Mouse (Mus musculus): ENCODE measurements at regions not wholly inside any gene's neighbourhood (a gene's known extent, or its start where the extent isn't known, plus 50 kb on each side); places are given as distances from the start of the nearest gene placed in this dataset.

GRCm38 (mm10) chr10:21804761-21805160 lies 77.2 kb upstream of the Sgk1 start:
- H3K36me3 ChIP-seq: no peaks in the 10 kb centered on the region
- H3K4me1 ChIP-seq: no peaks in the 10 kb centered on the region
- H3K4me2 ChIP-seq: no peak overlapping the region
- no peaks in the 10 kb centered on the region for H3K27me3 ChIP-seq (replicated peaks)
- no peak for ATAC-seq (ENCODE audit: extremely low read depth, insufficient number of reproducible peaks, low FRiP score, low TSS enrichment)
- no peak overlapping the region for H3K27ac ChIP-seq (replicated peaks)
- peaks cover 5% of the 10 kb centered on the region; the same call in 1 of the 2 replicates for H3K9me3 ChIP-seq
- no peak overlapping the region for H3K9ac ChIP-seq
- 71% methylated on average over 2 of the region's 2 CpGs for WGBS
- H3K4me3 ChIP-seq: no peak overlapping the region

DNA sequence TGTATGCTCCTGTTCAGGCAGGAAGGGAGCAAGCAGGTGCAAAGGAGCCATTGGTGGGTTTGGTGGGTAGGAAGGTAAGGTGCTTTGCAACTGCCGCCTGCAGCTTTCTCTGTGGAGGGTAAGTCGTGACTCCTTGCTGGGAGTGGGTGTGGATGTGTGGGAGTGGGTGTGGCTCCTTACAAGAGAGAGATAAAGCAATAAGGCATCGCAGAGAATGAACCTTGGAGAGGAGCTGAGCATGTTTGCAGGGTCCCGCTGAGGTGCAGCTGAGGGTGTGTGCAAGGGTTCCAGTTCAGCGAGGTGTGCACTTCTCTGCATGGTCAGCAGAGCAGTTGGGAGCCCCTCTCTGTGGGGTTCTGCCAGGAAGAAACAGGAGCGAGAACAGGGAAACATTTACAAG lies 76.4 kb upstream of the Sgk1 start:
- WGBS: 64% methylated on average over 6 of the region's 6 CpGs

GRCm38 (mm10) chr10:21806716-21807115 lies 75.3 kb upstream of the Sgk1 start:
- H3K4me3 ChIP-seq: no peak overlapping the region
- 88% methylated on average over 4 of the region's 4 CpGs for WGBS
- H3K36me3 ChIP-seq: no peaks in the 10 kb centered on the region
- no peak overlapping the region for H3K4me2 ChIP-seq
- no peak for ATAC-seq (ENCODE audit: extremely low read depth, insufficient number of reproducible peaks, low FRiP score, low TSS enrichment)
- H3K9me3 ChIP-seq: peaks cover 5% of the 10 kb centered on the region; the same call in 1 of the 2 replicates
- H3K4me1 ChIP-seq: no peaks in the 10 kb centered on the region
- H3K9ac ChIP-seq: no peak overlapping the region
- no peaks in the 10 kb centered on the region for H3K27me3 ChIP-seq (replicated peaks)
- no peak overlapping the region for H3K27ac ChIP-seq (replicated peaks)

More for the DNA sequence above, 76.4 kb upstream of the Sgk1 start:
- Histone ChIP-seq H3K9ac (no peak overlapping the region), H3K4me2 (no peak overlapping the region), H3K4me1 (no peaks in the 10 kb centered on the region), H3K36me3 (no peaks in the 10 kb centered on the region), H3K27ac (replicated peaks) (no peak overlapping the region), H3K9me3 (peaks cover 5% of the 10 kb centered on the region; the same call in 1 of the 2 replicates), H3K4me3 (no peak overlapping the region), H3K27me3 (replicated peaks) (no peaks in the 10 kb centered on the region)
- no peak for ATAC-seq (ENCODE audit: extremely low read depth, insufficient number of reproducible peaks, low FRiP score, low TSS enrichment)

DNA sequence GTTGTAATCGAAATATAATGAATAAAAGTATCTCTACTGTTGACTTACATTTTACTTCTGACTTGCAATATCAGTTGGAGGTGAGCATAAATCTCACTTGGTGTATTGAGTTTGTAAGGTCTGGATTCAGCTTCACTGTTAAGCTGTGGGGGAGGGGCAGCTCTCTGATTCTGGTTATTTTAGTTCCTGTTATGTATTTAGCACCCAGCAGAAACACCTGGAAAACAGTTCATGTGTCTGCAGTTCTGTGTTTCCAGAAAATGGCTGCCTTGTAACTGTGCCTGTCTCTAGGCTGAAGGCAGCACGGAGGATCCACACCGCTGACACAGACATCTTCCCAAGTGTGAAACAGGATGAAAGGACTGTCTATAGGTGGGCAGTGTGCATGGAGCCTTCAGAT lies 62.3 kb upstream of the Sgk1 start:
- Histone ChIP-seq H3K4me3 (no peak overlapping the region), H3K36me3 (no peaks in the 10 kb centered on the region), H3K9ac (no peak overlapping the region), H3K4me2 (no peak overlapping the region), H3K4me1 (peaks cover 7% of the 10 kb centered on the region; the same call in 1 of the 2 replicates), H3K9me3 (no peaks in the 10 kb centered on the region), H3K27ac (replicated peaks) (no peak overlapping the region), H3K27me3 (replicated peaks) (no peaks in the 10 kb centered on the region)
- ATAC-seq (ENCODE audit: extremely low read depth, insufficient number of reproducible peaks, low FRiP score, low TSS enrichment): no peak
- WGBS: 79% methylated on average over 3 of the region's 3 CpGs

DNA sequence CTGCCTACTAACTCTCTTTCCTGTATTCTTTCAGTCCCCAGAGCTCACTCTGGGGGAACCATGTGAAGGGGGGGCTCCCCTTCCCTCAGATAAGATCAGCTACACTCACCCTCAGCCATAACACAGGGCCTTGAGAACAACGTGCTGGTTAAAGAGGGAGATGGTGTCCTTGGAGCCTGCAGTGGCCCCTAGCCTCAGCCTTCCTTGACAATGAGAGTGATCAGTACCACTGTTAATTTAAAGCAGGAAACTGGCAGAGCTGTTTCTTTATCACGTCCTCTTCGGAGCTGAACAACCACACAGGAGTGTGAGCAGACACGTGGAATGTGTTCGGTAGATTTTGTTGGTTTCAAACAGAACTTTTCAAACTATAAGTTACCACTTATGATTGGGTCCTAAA lies 60.6 kb upstream of the Sgk1 start:
- no peak overlapping the region for H3K4me3 ChIP-seq
- ATAC-seq (ENCODE audit: extremely low read depth, insufficient number of reproducible peaks, low FRiP score, low TSS enrichment): no peak
- H3K27me3 ChIP-seq (replicated peaks): no peaks in the 10 kb centered on the region
- H3K27ac ChIP-seq (replicated peaks): no peak overlapping the region
- H3K4me1 ChIP-seq: peaks cover 7% of the 10 kb centered on the region; the same call in 1 of the 2 replicates
- no peak overlapping the region for H3K4me2 ChIP-seq
- H3K36me3 ChIP-seq: no peaks in the 10 kb centered on the region
- no peaks in the 10 kb centered on the region for H3K9me3 ChIP-seq
- WGBS: 33% methylated on average over 5 of the region's 5 CpGs
- H3K9ac ChIP-seq: no peak overlapping the region

DNA sequence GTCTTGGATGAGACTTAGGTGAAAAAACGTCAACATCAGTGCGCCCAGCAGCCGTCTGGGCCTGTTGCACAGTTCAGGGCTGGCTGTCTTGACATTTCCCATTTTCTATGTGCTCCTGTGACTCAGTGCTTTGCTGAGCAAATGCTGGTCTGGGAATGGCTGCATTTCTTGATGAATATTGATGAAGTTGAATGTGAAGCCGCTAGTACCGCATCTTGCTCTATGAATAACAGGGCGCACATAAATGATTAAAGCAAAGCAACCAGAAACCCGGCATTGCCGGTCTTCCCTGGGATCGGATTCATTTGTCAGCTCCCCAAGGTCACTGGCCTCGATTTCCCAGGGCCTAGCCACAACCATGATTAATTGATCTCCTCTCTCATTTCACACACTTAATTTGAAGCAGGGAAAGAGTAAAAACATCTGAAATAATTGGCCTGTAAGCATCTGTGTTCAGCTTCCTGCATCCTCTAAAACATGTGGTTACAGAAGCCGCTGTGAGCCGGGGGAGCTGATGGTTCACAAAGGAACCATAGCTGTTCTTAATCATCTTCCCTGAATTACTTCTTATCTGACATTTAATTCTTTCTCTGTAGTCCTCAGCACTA lies 57.5 kb upstream of the Sgk1 start:
- Histone ChIP-seq H3K9ac (no peak overlapping the region), H3K27me3 (replicated peaks) (no peaks in the 10 kb centered on the region), H3K27ac (replicated peaks) (no peak overlapping the region), H3K9me3 (no peaks in the 10 kb centered on the region), H3K4me2 (no peak overlapping the region), H3K4me1 (peaks cover 10% of the 10 kb centered on the region; the same call in 1 of the 2 replicates), H3K4me3 (no peak overlapping the region), H3K36me3 (no peaks in the 10 kb centered on the region)
- no peak for ATAC-seq (ENCODE audit: extremely low read depth, insufficient number of reproducible peaks, low FRiP score, low TSS enrichment)
- 80% methylated on average over 12 of the region's 12 CpGs for WGBS

DNA sequence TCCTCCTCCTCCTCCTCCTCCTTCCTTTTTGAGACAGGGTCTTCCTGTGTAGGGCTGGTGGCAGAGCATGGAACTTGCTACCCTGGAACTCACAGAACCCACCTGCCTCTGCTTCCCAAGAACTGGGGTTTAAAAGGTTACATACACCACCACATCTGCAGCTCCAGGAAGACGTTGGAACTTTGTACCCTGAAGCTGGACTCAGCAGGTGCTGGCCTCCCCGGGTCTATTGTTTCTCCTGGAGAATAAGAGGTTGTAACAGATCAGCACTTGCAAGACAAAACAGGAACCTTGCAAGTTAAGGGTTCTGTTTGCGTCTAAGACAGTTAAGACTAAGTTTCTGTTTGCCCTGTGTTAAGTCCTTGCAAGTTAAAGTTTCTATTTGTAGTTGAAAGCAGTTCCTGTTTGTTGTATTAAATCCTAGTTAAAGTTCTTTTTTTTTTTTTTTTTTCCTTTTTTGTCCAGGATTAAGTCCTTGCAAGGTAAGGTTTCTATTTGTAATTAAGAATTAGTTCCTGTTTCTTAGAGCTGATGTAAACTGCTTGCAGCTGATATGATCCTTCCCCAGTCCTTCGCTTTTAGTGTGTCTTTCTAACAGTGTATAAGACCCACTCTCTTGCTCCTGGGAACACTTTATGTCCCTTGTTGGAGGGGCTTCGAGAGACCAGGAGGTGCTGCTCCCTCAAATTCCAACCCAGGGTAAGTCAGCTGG lies 55.0 kb upstream of the Sgk1 start:
- Histone ChIP-seq H3K27me3 (replicated peaks) (no peaks in the 10 kb centered on the region), H3K4me3 (no peak overlapping the region), H3K9ac (no peak overlapping the region), H3K27ac (replicated peaks) (no peak overlapping the region), H3K4me1 (0 out of 2 replicates have a peak, but pooled peaks cover 7% of the 10 kb centered on the region), H3K4me2 (no peak overlapping the region), H3K36me3 (no peaks in the 10 kb centered on the region), H3K9me3 (no peaks in the 10 kb centered on the region)
- WGBS: 57% methylated on average over 5 of the region's 5 CpGs
- ATAC-seq (ENCODE audit: extremely low read depth, insufficient number of reproducible peaks, low FRiP score, low TSS enrichment): no peak

GRCm38 (mm10) chr10:21827505-21827844 lies 54.5 kb upstream of the Sgk1 start:
- Histone ChIP-seq H3K4me1 (0 out of 2 replicates have a peak, but pooled peaks cover 7% of the 10 kb centered on the region), H3K4me3 (no peak overlapping the region), H3K9me3 (no peaks in the 10 kb centered on the region), H3K36me3 (no peaks in the 10 kb centered on the region), H3K27me3 (replicated peaks) (no peaks in the 10 kb centered on the region), H3K27ac (replicated peaks) (no peak overlapping the region), H3K9ac (no peak overlapping the region), H3K4me2 (no peak overlapping the region)
- WGBS: 55% methylated on average over 3 of the region's 3 CpGs
- ATAC-seq (ENCODE audit: extremely low read depth, insufficient number of reproducible peaks, low FRiP score, low TSS enrichment): no peak

GRCm38 (mm10) chr10:21828432-21829061 lies 53.4 kb upstream of the Sgk1 start:
- Histone ChIP-seq H3K27me3 (replicated peaks) (no peaks in the 10 kb centered on the region), H3K4me2 (no peak overlapping the region), H3K27ac (replicated peaks) (no peak overlapping the region), H3K9me3 (no peaks in the 10 kb centered on the region), H3K4me3 (no peak overlapping the region), H3K4me1 (0 out of 2 replicates have a peak, but pooled peaks cover 7% of the 10 kb centered on the region), H3K36me3 (no peaks in the 10 kb centered on the region), H3K9ac (no peak overlapping the region)
- ATAC-seq (ENCODE audit: extremely low read depth, insufficient number of reproducible peaks, low FRiP score, low TSS enrichment): no peak
- 69% methylated on average over 9 of the region's 9 CpGs for WGBS

DNA sequence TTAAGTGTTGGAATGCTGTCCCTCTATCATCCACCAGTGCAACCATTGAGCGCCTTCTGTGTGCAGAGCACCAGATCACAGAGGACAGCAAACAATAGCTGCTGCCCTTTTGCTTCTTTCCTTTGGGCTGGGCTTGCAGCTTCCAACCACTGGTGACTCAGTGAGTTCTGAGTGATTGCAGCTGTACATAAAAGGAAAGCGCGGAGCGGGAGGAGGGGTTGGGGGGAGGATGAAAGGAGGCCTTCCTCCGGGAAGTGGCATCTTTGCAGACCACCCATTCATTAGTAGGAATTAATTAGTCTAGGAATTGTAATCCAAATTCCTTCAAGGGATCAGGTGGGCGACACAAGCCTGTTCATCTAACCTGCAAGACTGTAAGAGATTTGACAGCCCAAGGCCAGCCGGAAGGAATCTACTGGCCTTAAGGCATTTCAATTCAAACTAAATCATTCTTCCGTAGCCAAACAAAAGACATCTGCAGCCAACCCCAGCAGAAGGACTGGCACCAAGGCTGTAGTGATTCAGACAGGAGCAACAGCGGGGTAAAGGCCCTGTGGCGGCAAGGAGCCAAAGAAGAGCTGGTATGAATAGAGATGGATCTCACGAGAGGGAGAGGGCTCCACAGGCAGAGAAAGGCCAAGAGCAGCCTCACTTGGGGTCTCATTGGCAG lies 52.8 kb upstream of the Sgk1 start:
- Histone ChIP-seq H3K4me3 (no peak overlapping the region), H3K27me3 (replicated peaks) (no peaks in the 10 kb centered on the region), H3K4me2 (no peak overlapping the region), H3K27ac (replicated peaks) (no peak overlapping the region), H3K9ac (no peak overlapping the region), H3K4me1 (0 out of 2 replicates have a peak, but pooled peaks cover 7% of the 10 kb centered on the region), H3K9me3 (no peaks in the 10 kb centered on the region), H3K36me3 (no peaks in the 10 kb centered on the region)
- no peak for ATAC-seq (ENCODE audit: extremely low read depth, insufficient number of reproducible peaks, low FRiP score, low TSS enrichment)
- WGBS: 66% methylated on average over 11 of the region's 11 CpGs

- no peaks in the 10 kb centered on the region for H3K9me3 ChIP-seq
- H3K36me3 ChIP-seq: no peaks in the 10 kb centered on the region
- H3K4me2 ChIP-seq: no peak overlapping the region
- 0 out of 2 replicates have a peak, but pooled peaks cover 7% of the 10 kb centered on the region for H3K4me1 ChIP-seq
- H3K27ac ChIP-seq (replicated peaks): no peak overlapping the region
- H3K27me3 ChIP-seq (replicated peaks): no peaks in the 10 kb centered on the region
- no peak for ATAC-seq (ENCODE audit: extremely low read depth, insufficient number of reproducible peaks, low FRiP score, low TSS enrichment)
- no peak overlapping the region for H3K4me3 ChIP-seq
- WGBS: 47% methylated on average over 6 of the region's 6 CpGs
- H3K9ac ChIP-seq: no peak overlapping the region
Measured at GRCm38 (mm10) chr10:21831002-21831696, 50.8 kb upstream of the Sgk1 start.

All from heart, embryonic 13.5 days (tissue).